Mouse (Mus musculus): ENCODE results near the gene Thsd7b. TPM values are rescaled to one million over a fixed set of nuclear protein-coding genes. Genes with fewer than 3 reads are reported as not detected.

The Thsd7b gene
- polyA plus RNA-seq, 1 experiment from 2014 or later, result 0.32 TPM

GRCm38 (mm10) chr1:130085910-130086309 lies 812.8 kb downstream of the Thsd7b start:
- H3K9ac ChIP-seq (ENCODE audit: low read depth, low read length), result no peak overlapping the region
- no peaks in the 10 kb centered on the region for H3K36me3 ChIP-seq (ENCODE audit: control insufficient read depth, insufficient read depth)
- H3K9me3 ChIP-seq (replicated peaks; ENCODE audit: control insufficient read depth, low read length), result no peaks in the 10 kb centered on the region
- no peaks in the 10 kb centered on the region for H3K4me1 ChIP-seq (ENCODE audit: control insufficient read depth, low read depth, low read length)
- no peak for ATAC-seq (ENCODE audit: low read depth)
- no peak overlapping the region for H3K4me3 ChIP-seq (ENCODE audit: low read depth, low read length)
- H3K4me2 ChIP-seq (ENCODE audit: low read depth, low read length), result no peak overlapping the region
- H3K27ac ChIP-seq (ENCODE audit: low read length), result no peak overlapping the region
- no peaks in the 10 kb centered on the region for H3K27me3 ChIP-seq (ENCODE audit: control insufficient read depth, insufficient read depth, low read depth, low read length)
- WGBS (ENCODE audit: insufficient replicate concordance), result 54% methylated on average over 2 of the region's 2 CpGs

GRCm38 (mm10) chr1:130099227-130099626 lies 826.1 kb downstream of the Thsd7b start:
- WGBS (ENCODE audit: insufficient replicate concordance), result 57% methylated on average over 2 of the region's 2 CpGs
- Histone ChIP-seq H3K27me3 (ENCODE audit: control insufficient read depth, insufficient read depth, low read depth, low read length) (no peaks in the 10 kb centered on the region), H3K9ac (ENCODE audit: low read depth, low read length) (no peak overlapping the region), H3K27ac (ENCODE audit: low read length) (no peak overlapping the region), H3K4me3 (ENCODE audit: low read depth, low read length) (no peak overlapping the region), H3K36me3 (ENCODE audit: control insufficient read depth, insufficient read depth) (no peaks in the 10 kb centered on the region), H3K4me1 (ENCODE audit: control insufficient read depth, low read depth, low read length) (no peaks in the 10 kb centered on the region), H3K4me2 (ENCODE audit: low read depth, low read length) (no peak overlapping the region), H3K9me3 (replicated peaks; ENCODE audit: control insufficient read depth, low read length) (no peaks in the 10 kb centered on the region)
- no peak for ATAC-seq (ENCODE audit: low read depth)

- ATAC-seq (ENCODE audit: low read depth), result peak; percentile 95
- Histone ChIP-seq H3K4me2 (ENCODE audit: low read depth, low read length) (peak overlapping the region; percentile 11; the same call in 1 of the 2 replicates), H3K9ac (ENCODE audit: low read depth, low read length) (no peak overlapping the region), H3K9me3 (replicated peaks; ENCODE audit: control insufficient read depth, low read length) (no peaks in the 10 kb centered on the region), H3K4me1 (ENCODE audit: control insufficient read depth, low read depth, low read length) (no peaks in the 10 kb centered on the region; the same call in none of the 2 replicates), H3K4me3 (ENCODE audit: low read depth, low read length) (no peak overlapping the region), H3K27me3 (ENCODE audit: control insufficient read depth, insufficient read depth, low read depth, low read length) (no peaks in the 10 kb centered on the region), H3K27ac (ENCODE audit: low read length) (no peak overlapping the region), H3K36me3 (ENCODE audit: control insufficient read depth, insufficient read depth) (no peaks in the 10 kb centered on the region)
- WGBS (ENCODE audit: insufficient replicate concordance), result 22% methylated on average over 1 of the region's 1 CpGs
Measured at GRCm38 (mm10) chr1:130112580-130113314, 839.6 kb downstream of the Thsd7b start.

- WGBS (ENCODE audit: insufficient replicate concordance), result 81% methylated on average over 2 of the region's 2 CpGs
- Histone ChIP-seq H3K4me1 (ENCODE audit: control insufficient read depth, low read depth, low read length) (no peaks in the 10 kb centered on the region; the same call in none of the 2 replicates), H3K36me3 (ENCODE audit: control insufficient read depth, insufficient read depth) (no peaks in the 10 kb centered on the region), H3K9ac (ENCODE audit: low read depth, low read length) (no peak overlapping the region), H3K27ac (ENCODE audit: low read length) (no peak overlapping the region), H3K27me3 (ENCODE audit: control insufficient read depth, insufficient read depth, low read depth, low read length) (no peaks in the 10 kb centered on the region), H3K9me3 (replicated peaks; ENCODE audit: control insufficient read depth, low read length) (no peaks in the 10 kb centered on the region), H3K4me3 (ENCODE audit: low read depth, low read length) (no peak overlapping the region), H3K4me2 (ENCODE audit: low read depth, low read length) (no peak overlapping the region)
- peak; percentile 77 for ATAC-seq (ENCODE audit: low read depth)
Measured at GRCm38 (mm10) chr1:130113549-130113948, 840.4 kb downstream of the Thsd7b start.

GRCm38 (mm10) chr1:130130901-130131300 lies 857.8 kb downstream of the Thsd7b start:
- ATAC-seq (ENCODE audit: low read depth), result no peak
- H3K4me1 ChIP-seq (ENCODE audit: control insufficient read depth, low read depth, low read length), result no peaks in the 10 kb centered on the region
- H3K36me3 ChIP-seq (ENCODE audit: control insufficient read depth, insufficient read depth), result no peaks in the 10 kb centered on the region
- no peaks in the 10 kb centered on the region for H3K9me3 ChIP-seq (replicated peaks; ENCODE audit: control insufficient read depth, low read length)
- H3K27me3 ChIP-seq (ENCODE audit: control insufficient read depth, insufficient read depth, low read depth, low read length), result no peaks in the 10 kb centered on the region
- 63% methylated on average over 3 of the region's 3 CpGs for WGBS (ENCODE audit: insufficient replicate concordance)
- H3K4me2 ChIP-seq (ENCODE audit: low read depth, low read length), result no peak overlapping the region
- no peak overlapping the region for H3K27ac ChIP-seq (ENCODE audit: low read length)
- no peak overlapping the region for H3K4me3 ChIP-seq (ENCODE audit: low read depth, low read length)
- no peak overlapping the region for H3K9ac ChIP-seq (ENCODE audit: low read depth, low read length)

GRCm38 (mm10) chr1:130166187-130166586 lies 893.1 kb downstream of the Thsd7b start:
- Histone ChIP-seq H3K36me3 (ENCODE audit: control insufficient read depth, insufficient read depth) (no peaks in the 10 kb centered on the region), H3K4me1 (ENCODE audit: control insufficient read depth, low read depth, low read length) (no peaks in the 10 kb centered on the region), H3K27ac (ENCODE audit: low read length) (no peak overlapping the region), H3K4me3 (ENCODE audit: low read depth, low read length) (no peak overlapping the region), H3K4me2 (ENCODE audit: low read depth, low read length) (no peak overlapping the region), H3K9ac (ENCODE audit: low read depth, low read length) (no peak overlapping the region), H3K9me3 (replicated peaks; ENCODE audit: control insufficient read depth, low read length) (no peaks in the 10 kb centered on the region), H3K27me3 (ENCODE audit: control insufficient read depth, insufficient read depth, low read depth, low read length) (no peaks in the 10 kb centered on the region)
- no peak for ATAC-seq (ENCODE audit: low read depth)

GRCm38 (mm10) chr1:130167260-130167659 lies 894.2 kb downstream of the Thsd7b start:
- Histone ChIP-seq H3K9ac (ENCODE audit: low read depth, low read length) (no peak overlapping the region), H3K9me3 (replicated peaks; ENCODE audit: control insufficient read depth, low read length) (no peaks in the 10 kb centered on the region), H3K4me2 (ENCODE audit: low read depth, low read length) (no peak overlapping the region), H3K36me3 (ENCODE audit: control insufficient read depth, insufficient read depth) (no peaks in the 10 kb centered on the region), H3K27ac (ENCODE audit: low read length) (no peak overlapping the region), H3K27me3 (ENCODE audit: control insufficient read depth, insufficient read depth, low read depth, low read length) (no peaks in the 10 kb centered on the region), H3K4me3 (ENCODE audit: low read depth, low read length) (no peak overlapping the region), H3K4me1 (ENCODE audit: control insufficient read depth, low read depth, low read length) (no peaks in the 10 kb centered on the region)
- no peak for ATAC-seq (ENCODE audit: low read depth)
- WGBS (ENCODE audit: insufficient replicate concordance), result 47% methylated on average over 2 of the region's 2 CpGs

- no peak overlapping the region for H3K4me2 ChIP-seq (ENCODE audit: low read depth, low read length)
- no peaks in the 10 kb centered on the region for H3K9me3 ChIP-seq (replicated peaks; ENCODE audit: control insufficient read depth, low read length)
- no peaks in the 10 kb centered on the region for H3K36me3 ChIP-seq (ENCODE audit: control insufficient read depth, insufficient read depth)
- 44% methylated on average over 6 of the region's 6 CpGs for WGBS (ENCODE audit: insufficient replicate concordance)
- H3K27me3 ChIP-seq (ENCODE audit: control insufficient read depth, insufficient read depth, low read depth, low read length), result no peaks in the 10 kb centered on the region
- H3K9ac ChIP-seq (ENCODE audit: low read depth, low read length), result no peak overlapping the region
- no peak overlapping the region for H3K4me3 ChIP-seq (ENCODE audit: low read depth, low read length)
- H3K4me1 ChIP-seq (ENCODE audit: control insufficient read depth, low read depth, low read length), result no peaks in the 10 kb centered on the region
- H3K27ac ChIP-seq (ENCODE audit: low read length), result no peak overlapping the region
- no peak for ATAC-seq (ENCODE audit: low read depth)
Measured at GRCm38 (mm10) chr1:130169875-130170274, 896.8 kb downstream of the Thsd7b start.

- Histone ChIP-seq H3K4me2 (ENCODE audit: low read depth, low read length) (no peak overlapping the region), H3K4me3 (ENCODE audit: low read depth, low read length) (no peak overlapping the region), H3K36me3 (ENCODE audit: control insufficient read depth, insufficient read depth) (no peaks in the 10 kb centered on the region), H3K9ac (ENCODE audit: low read depth, low read length) (no peak overlapping the region), H3K9me3 (replicated peaks; ENCODE audit: control insufficient read depth, low read length) (no peaks in the 10 kb centered on the region), H3K27ac (ENCODE audit: low read length) (no peak overlapping the region), H3K27me3 (ENCODE audit: control insufficient read depth, insufficient read depth, low read depth, low read length) (no peaks in the 10 kb centered on the region), H3K4me1 (ENCODE audit: control insufficient read depth, low read depth, low read length) (no peaks in the 10 kb centered on the region)
- ATAC-seq (ENCODE audit: low read depth), result no peak
- 86% methylated on average over 1 of the region's 1 CpGs for WGBS (ENCODE audit: insufficient replicate concordance)
Measured at GRCm38 (mm10) chr1:130170290-130170689, 897.2 kb downstream of the Thsd7b start.

Data from liver, embryonic 16.5 days (tissue).